Mouse (Mus musculus): Measurements from ENCODE around the gene Myo1d.

The Myo1d gene

DNA sequence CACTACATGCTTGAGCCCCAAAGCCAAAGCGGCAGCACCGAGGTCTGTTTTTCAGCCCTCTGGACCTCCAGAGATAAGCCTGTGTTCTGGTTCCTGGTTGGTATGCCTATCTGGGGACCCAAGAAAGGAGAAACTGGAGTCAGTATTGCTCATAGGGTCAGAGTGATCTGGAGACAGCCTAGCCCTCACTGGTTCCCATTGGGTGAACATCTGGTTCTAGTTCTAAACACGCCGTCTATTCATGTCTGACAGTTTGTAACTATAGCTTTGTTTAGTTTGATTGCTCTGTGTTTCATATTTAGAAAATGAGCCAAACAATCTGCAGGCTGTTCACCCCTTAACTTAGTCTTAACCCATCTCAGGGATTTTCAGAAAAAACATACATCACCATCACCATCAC, 151.2 kb downstream of the Myo1d start:
- no peak for DNase-seq (ENCODE audit: extremely low read depth, insufficient read length, low spot score)

DNA sequence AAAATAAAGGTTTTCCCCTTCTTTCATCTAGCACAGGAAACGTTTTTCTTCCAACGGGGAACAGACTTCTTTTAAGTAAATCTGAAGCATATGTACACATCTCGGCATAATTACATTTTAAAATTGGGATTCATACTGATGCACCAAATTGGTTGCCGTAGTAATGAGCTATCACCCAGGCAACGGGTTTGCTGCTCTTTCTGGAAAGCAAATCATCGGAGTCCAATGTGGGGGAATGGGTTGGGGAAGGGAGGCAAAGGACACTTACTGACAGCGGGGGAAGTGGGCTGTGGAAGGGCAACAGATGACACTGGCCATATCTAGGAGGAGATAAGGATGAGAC, 156.8 kb downstream of the Myo1d start:
- no peak for DNase-seq (ENCODE audit: extremely low read depth, insufficient read length, low spot score)

DNA sequence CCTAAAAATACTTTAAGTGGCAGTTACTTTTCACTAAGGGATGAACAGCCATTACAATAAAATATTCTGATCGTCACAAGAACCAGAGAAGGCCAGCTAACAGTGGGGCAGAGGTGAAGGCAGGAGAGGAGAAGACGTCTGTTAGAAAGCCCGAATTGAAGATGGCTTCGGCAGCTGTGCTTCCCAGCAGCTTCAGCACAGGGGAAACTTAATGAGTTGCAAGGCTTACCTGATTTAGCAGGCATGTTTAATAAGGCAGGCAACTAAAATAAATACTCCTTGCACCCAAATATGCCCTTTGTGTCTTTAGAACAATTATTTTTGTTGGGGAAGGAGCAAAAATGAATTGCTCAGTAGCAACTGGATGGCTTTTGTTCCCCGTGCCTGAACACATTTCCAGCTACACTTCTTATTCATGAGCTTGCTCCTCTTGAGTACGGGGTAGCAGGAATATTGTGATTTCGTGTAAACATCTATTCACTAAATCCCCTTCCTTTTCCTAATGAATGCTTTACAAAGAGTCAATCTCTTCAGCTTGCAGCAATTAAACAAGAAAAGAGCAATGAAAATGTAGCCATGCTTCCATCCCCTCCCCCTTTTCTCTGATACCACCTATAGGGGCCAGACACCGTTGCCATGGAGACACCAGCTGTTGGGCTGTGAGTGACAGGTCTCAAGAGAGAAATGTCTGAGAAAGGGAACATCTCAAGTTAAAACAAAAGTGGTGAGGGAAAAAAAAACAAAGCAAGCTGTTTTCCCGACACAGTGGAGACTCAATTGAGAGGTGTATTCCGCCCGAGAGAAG, 157.4 kb downstream of the Myo1d start:
- no peak for DNase-seq (ENCODE audit: extremely low read depth, insufficient read length, low spot score)

DNA sequence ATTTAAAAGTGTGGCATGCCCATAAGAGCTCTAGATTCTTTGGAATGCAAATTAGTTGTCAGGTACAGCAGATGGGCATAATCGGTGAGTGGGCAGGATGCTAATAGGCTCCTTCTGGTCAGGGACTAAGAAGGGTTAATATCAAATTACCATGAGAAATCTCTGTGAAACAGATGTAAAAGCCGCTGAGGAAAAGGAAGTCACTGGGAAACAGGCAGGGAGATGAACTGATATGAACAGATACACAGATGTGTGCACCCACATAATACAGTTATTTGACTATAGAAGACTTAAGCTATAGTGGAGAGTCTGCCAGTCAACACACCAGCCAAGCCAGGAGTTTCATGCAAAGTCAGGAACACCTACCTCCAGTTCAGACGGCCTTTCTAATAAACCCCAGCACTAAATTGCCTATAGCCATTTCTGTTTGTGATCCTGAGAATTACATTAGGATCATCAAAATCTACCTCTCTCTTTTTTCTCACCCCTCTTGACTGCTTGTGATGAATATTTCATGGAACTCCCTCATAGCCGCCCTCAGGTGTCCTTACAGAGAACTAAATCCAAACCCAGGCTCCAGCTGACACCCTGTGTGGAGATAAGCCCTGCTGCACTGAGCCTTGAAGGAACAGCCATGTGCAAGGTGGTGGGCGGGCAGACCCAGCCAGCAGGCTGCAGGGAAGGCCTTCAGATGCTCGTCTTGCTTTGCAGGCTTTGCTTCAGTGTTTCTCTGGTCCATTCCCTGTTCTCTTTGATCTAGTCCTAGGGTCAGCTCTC, 164.7 kb downstream of the Myo1d start:
- no peak for DNase-seq (ENCODE audit: extremely low read depth, insufficient read length, low spot score)

DNA sequence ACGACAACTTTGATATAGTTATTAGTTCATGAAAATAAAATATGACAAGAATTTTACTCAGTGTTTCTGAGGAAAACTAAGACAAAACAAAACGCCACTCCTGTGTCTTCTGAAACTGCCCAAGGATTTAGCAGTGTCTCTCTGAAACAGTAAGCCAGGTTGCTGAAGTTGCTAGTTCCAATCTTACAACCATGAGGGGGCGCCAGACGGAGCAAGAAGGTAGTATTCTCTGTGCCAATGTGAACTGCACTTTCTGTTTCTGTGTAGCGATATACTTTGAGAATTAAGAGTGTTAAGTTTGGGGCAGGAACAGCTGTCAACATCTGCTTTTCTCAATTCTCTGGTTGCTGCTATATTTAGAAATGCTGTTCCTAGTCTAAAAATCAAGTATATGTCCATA, 165.4 kb downstream of the Myo1d start:
- DNase-seq (ENCODE audit: extremely low read depth, insufficient read length, low spot score) = no peak

DNA sequence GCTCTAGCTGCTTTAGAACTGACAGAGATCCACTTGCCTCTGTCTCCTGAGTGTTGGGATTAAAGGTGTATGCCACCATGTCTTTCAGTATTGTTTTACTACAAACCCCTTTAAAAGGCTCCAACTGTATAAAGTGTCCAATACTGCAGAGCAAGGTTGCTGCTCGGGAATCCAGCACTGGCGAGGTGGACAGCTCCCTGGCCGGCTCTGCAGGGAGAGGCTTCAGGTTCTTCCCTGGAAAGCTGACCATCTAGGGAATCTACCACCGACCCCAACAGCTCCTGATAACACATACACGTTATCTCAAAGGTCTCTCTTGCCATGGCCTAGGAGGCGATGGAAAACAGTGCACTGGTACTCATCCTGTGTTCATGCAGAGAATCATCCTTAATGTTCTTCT, 166.3 kb downstream of the Myo1d start:
- no peak for DNase-seq (ENCODE audit: extremely low read depth, insufficient read length, low spot score)

DNA sequence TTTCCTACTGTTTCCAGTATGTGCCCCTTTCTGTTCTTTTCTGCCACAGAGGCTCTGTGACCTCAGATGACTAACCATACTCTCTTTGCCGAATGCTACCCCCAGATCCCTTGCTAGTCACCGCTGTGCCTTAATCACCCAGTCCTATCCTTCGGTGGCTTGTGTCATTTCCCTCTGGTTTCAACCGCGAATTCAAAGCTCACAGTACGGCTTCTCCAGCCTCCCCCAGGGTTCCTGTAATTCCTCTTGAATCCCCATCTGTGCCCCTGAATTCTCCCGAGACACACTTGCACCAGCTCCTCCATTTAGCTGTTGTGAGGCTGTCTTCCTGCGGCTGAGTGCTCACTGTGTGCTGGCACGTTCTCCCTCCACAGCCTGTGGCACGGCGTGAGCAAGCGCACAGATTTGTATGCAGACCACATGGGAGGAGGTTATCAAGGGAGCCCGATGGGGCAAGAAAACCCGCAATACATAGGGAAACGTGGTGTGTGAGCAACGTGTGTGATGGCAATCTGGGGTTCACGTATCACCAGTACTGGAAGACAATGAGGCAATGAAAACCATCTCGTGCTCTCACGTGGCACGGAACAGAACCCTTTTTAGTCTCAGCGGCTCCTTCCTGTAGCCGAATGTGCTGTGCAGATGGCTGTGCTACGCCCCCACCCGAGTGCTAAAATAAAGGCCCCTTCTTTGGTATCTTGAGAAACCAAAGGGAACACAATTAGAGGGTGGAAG, 177.0 kb downstream of the Myo1d start:
- no peak for DNase-seq (ENCODE audit: extremely low read depth, insufficient read length, low spot score)

DNA sequence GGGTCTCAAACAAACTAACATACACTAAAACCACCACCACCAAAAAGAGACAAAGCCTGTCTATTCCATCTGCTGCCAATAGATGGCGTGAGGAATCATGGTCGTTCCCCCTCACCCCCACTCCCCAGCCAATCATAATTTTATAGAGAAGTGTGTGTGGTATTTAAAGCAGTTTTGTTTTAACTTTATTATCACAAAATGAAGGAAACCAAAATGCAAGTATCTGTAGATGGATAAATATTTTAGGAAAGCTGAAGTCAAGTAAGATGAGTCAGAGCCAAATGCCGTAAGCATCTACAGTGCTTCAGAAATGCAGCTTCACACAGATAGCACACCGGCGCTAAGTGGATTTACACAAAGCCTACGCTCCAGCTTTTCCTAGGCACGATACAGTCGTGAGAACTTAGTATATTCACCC, 177.8 kb downstream of the Myo1d start:
- DNase-seq (ENCODE audit: extremely low read depth, insufficient read length, low spot score) = no peak

DNA sequence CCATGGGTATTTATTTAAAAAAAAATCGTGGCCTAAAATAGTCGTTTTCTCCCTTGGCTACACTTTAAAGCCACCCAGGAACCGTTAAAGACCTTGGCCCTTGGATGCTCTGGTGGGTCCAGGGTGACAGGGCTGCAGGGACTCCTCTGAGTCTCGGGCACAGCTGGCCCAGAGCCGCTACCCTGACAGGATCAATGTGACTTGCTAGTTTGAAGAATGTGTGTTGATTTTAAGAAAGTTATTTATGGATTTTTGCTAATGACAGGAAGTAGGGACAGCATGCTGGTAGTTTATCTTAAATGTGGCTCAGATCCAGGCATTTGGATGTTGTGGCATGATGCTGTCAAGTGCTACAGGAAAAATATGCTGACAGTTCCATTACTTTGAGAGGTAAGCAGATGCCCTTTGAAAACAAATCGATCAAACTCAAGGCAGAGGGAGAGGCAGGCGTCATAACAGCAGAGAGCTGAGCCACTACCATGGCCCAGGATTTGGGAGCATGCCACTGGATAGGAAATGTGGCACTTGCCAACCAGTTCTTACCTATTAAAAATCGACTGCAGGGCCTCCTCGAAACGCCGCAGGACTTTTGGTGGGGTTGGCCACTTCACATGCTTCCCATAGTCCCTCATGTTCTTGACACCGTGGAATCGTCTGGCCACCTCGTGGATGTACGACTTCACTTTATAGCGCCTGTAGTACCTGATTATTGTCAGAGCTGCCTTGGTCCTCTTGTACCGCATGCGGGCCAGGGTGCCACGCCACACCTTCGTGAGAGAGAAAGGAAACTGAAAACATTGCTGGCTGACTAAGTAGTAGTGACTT, 178.6 kb downstream of the Myo1d start:
- DNase-seq (ENCODE audit: extremely low read depth, insufficient read length, low spot score) = no peak

DNA sequence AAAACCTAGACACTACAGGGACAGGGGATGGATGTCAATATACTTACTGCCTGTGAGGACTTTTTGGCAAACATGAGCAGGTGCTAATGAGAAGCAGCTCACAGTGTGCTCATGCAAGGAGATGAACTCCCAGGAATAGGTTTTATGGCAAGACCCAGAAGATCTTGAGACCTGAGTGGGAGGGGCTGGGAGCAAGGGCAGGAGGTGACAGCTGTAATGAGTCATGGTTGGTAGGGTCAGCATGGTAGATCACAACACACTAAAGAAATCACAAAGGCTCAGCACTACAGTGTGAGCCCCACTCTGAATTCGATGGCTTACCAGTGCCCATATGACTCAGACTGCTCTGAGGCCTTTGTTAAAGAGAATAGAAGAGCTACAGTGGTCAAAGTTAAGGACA, 184.3 kb downstream of the Myo1d start:
- no peak for DNase-seq (ENCODE audit: extremely low read depth, insufficient read length, low spot score)

DNA sequence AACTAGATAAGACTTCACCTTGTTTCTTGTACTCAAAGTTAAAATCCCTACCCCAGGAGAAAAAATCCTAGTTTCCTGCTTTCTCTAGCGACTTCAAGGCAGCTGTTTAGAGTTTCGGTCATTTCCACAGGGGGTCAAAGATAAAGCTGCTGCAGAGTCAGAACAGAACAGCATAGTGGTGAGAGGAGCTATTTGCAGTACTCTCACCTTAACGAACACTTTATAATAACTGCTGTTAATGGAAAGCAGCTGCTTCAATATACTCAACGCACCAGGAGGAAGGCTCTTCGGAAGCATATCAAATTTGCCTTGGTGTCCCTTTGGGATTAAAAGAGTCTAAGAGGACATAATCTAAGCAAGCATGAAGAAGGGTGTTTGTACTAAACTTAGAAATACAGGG, 190.4 kb downstream of the Myo1d start:
- no peak for DNase-seq (ENCODE audit: extremely low read depth, insufficient read length, low spot score)

DNA sequence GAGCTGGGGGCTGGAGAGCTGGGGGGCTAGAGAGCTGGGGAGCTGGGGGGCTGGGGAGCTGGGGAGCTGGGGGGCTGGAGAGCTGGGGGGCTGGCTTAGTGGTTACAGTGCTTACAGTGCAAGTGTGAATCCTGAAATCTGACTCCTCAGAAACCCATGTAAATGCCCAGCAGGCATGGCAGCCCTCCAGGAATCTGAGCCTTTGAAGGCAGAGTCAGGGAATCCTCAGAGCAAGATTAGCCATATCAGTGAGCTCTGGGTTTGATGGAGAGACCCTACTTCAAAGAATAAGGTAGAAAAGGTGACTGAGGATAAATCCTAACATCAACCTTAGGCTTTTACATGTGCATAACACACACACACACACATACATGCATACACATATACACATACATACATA, 194.1 kb downstream of the Myo1d start:
- no peak for DNase-seq (ENCODE audit: extremely low read depth, insufficient read length, low spot score)

DNA sequence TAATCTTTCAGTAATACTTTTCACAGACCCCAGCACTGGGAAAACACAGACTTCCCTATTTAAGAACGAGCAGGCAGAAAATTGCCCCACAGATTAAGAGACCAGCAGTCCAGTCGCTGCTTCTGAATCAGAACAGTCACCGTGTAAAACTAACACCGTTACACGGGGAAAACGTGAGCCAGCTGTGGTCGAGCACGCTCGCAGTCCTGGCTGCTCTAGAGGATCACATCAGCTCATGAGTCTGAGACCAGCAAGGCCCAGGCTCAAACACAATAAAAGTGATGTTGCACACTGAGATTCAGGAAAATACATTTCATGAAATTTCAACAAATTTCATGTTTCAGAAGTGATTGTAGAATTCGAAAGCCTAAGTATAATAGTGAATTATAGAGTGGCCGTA, 194.6 kb downstream of the Myo1d start:
- no peak for DNase-seq (ENCODE audit: extremely low read depth, insufficient read length, low spot score)

DNA sequence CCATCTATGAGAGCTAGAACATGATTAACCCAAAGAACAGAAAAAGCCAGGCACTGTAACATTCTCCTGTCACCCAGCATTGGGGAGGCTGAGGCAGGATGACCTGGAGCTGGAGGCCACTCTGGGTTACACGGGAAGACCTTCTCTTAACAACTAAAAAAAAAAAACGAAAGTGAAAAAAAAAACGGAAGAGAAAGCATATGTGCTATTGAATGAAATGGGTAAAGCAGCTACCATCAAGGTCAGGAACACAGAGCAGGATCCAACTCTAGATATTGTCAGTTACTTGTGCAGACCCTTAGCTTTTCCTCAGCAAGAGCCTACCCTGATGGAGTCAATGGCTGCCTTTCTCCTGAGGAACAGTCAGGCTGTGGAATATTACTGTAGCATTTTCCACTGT, 199.3 kb downstream of the Myo1d start:
- DNase-seq (ENCODE audit: extremely low read depth, insufficient read length, low spot score) = no peak

DNA sequence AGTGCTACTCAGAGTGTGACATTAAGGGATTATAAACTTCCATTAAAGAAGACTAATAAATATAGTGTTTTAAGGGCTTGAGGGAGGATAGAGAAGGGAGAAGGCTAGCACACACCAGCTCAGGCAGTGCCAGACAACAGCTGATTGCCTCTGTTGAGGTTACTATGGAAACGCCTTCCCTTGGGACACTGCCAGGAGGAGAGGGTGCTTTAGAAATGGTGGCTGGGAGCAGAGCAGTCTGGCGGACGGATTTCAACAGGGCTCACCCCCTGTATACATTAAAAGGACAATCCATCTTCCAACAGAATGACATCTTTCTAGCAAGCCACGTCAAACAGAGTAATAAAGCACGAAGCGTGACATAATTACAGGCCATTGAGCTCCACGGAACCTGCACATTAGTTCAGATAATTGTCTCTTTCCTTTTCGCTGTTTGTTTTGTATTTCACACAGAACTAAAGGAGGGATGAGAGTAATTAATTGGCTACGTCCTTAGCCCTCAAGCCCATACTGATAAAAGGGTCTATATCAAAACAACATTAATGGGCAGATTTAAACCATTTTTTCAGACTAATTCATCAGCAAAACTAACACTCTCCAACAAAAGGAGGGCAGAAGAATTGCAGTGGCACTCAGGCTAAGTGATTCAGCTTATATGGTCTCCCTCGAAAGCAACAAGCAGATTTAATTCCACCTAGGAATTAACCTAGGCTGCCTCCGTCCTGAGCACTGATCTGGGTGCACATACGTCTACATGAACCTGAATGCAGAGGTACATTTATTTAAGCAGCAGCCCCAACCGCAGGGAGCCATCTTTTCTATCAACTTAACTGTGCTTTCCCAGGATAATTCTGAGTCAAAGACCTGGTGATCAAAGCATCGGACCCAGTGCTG, 201.8 kb downstream of the Myo1d start:
- no peak for DNase-seq (ENCODE audit: extremely low read depth, insufficient read length, low spot score)

DNA sequence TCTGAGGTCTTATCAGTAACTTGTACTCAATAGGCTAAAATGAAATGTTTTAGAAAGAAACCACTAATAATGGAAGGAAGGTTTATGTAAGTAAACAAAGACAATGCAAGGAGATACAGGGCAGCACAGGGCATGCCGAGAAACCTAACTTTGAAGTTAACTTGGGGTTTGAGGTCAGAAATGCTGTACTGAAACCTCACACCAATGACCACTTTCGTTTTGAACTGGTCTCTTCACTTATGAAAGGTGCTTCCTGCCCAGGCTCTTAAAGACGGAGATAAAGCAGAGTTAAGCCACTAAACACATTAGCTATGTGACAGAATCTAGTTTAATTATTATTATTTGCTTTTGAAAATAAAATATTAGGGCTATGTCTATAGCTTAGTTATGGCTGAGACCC, 204.0 kb downstream of the Myo1d start:
- DNase-seq (ENCODE audit: extremely low read depth, insufficient read length, low spot score) = no peak

DNA sequence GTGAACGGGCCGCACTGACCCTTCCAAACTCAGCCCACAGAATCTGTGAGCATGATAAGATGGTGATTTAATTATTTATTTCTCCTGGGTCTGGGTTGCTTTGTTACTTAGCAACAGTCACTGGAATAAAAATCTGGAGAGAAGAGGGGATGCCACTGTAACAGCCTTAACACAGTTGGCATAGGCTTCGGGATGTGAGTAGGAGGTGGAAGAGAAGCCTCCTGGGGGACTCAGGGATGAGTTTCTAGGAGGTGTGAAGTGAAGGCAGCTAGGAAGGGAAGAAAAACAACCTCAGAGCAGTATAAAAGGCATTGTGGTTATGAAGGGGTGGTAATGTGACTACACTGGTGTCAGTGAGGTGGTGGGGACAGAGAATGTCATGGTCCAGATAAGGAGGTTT, 213.5 kb downstream of the Myo1d start:
- DNase-seq (ENCODE audit: extremely low read depth, insufficient read length, low spot score) = no peak

DNA sequence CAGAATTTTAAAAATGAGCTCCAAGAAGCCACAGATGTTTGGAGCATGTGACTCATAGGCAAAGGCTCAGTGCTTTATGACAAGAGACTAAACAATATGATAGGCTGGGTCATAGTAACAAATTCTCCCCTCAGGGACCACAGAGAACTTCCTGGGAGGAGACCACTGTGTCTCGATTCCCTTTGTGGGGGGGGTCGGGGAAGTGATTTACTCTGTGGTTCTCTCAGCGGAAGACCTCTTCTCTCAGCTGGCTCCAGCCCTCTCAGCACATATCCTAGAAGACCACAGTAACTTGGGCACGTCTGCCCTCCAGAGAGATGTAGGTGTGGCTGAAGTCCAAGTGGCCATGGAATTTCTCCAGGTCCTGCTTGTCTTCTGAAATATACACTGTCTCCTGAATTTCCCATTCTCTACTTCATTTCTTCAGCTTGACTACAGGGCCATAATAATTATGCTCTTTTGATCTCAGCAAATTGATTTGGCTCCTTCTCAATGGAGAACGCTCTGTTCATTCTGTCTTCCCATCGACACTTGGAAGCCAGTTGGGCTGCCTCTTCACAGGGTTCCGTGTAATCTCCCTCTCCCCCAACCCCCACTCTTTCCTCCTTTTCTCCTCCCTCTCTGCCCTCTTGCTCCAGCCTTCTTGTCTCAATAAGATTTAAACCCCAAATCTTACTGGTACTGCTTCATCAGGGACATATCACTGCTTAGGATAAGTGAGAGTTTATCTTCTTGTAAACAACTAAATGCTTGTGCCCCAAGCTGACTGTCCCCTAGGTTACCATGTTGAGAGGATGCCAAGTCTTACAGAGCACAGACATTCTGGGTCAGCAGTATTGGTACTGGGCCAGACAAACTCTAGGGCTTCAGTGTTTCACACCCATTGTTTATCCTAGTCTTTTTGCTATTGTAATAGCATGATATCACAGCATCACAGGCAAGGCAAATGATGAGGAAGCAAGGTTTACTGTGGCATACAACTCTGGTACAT, 214.6 kb downstream of the Myo1d start:
- no peak for DNase-seq (ENCODE audit: extremely low read depth, insufficient read length, low spot score)

DNA sequence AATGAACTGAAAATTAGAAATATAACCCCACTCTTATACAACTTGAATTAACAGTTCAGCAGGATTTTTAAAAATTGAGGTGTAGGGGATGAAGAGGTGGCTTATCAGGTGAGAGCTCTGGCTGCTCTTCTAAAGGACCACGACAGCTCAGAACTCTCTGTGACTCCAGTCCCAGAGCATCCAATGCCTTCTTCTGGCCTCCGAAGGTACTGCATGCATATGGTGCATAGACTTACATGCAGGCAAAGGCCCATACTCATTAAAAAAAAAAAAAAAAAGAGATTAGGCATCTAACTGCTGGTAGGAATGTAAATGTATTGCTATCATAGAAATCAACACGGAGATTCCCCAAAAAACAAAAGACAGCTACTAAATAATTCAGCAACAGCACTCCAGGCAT, 217.3 kb downstream of the Myo1d start:
- no peak for DNase-seq (ENCODE audit: extremely low read depth, insufficient read length, low spot score)
